Mouse (Mus musculus) small intestine, adult 2 months (tissue): ENCODE measurements around the gene Tsc22d4.

Experiments used
- CTCF ChIP-seq: fragments of 200-500 bp; IDR thresholded peaks from 2 replicates; pipeline ENCODE4 v1.5.1; 2012; ENCODE audit warnings: low read depth, mild to moderate bottlenecking, control low read depth, inconsistent platforms, low read length, moderate library complexity, mixed read lengths; ENCODE audit not compliant: insufficient replicate concordance, insufficient read length; ENCODE audit errors: extremely low read depth
- POLR2A ChIP-seq: fragments of 200-500 bp; IDR thresholded peaks from 2 replicates; pipeline ENCODE4 v1.6.1; 2012; ENCODE audit warnings: low read depth, mild to moderate bottlenecking, control low read depth, inconsistent platforms, low read length, moderate library complexity

- TF ChIP-seq CTCF = peak; percentile 41; the same call in 1 of the 2 replicates
- no peak for TF ChIP-seq POLR2A
These were observed 25.2 kb downstream of the Tsc22d4 start for GRCm38 (mm10) chr5:137770709-137771108.
